Mouse (Mus musculus) heart, postnatal 0 days (tissue): ENCODE data around the gene Kctd10. TPM values are rescaled to one million over a fixed set of nuclear protein-coding genes. Genes with fewer than 3 reads are reported as not detected.

Experiments
- ATAC-seq: fragments of 200-750 bp; cut with Nextera tagmentation; 2 replicates; pipeline ENCODE4 v1.8.0; 2017; ENCODE audit warnings: low read depth, moderate number of reproducible peaks, moderate library complexity; ENCODE audit not compliant: insufficient read depth
- DNase-seq: peaks from one replicate; pipeline ENCODE4 v3.0.0-alpha.2; 2016; ENCODE audit warnings: low spot score
- H3K27ac ChIP-seq: fragments of 300-500 bp; sonication (generic); 2 replicates; pipeline ENCODE4 v1.5.1; 2014; ENCODE audit warnings: low read depth, mild to moderate bottlenecking
- H3K27me3 ChIP-seq: fragments of 300-500 bp; sonication (generic); 2 replicates; pipeline ENCODE4 v1.6.1; 2014; ENCODE audit warnings: low read length, mixed read lengths; ENCODE audit not compliant: control insufficient read depth, insufficient read depth
- H3K36me3 ChIP-seq: fragments of 300-500 bp; sonication (generic); replicated peaks from 2 replicates; pipeline ENCODE4 v1.6.1; 2014; ENCODE audit warnings: low read length, mixed read lengths; ENCODE audit not compliant: control insufficient read depth, insufficient read depth
- H3K4me1 ChIP-seq: fragments of 300-500 bp; sonication (generic); 2 replicates; pipeline ENCODE4 v1.6.1; 2014; ENCODE audit warnings: antibody characterized with exemption; ENCODE audit not compliant: control insufficient read depth, insufficient read depth
- H3K4me2 ChIP-seq: fragments of 300-500 bp; sonication (generic); 2 replicates; pipeline ENCODE4 v1.6.1; 2014; ENCODE audit warnings: low read depth, mild to moderate bottlenecking, low read length, moderate library complexity
- H3K4me3 ChIP-seq: fragments of 300-500 bp; sonication (generic); 2 replicates; pipeline ENCODE4 v1.5.1; 2014; ENCODE audit warnings: low read depth, low read length
- H3K9ac ChIP-seq: fragments of 300-500 bp; sonication (generic); replicated peaks from 2 replicates; pipeline ENCODE4 v1.6.1; 2014; ENCODE audit warnings: low read depth, low read length, mixed read lengths
- H3K9me3 ChIP-seq: fragments of 300-500 bp; sonication (generic); replicated peaks from 2 replicates; pipeline ENCODE4 v1.6.1; 2016; ENCODE audit warnings: low read length; ENCODE audit not compliant: control insufficient read depth
- CTCF ChIP-seq: IDR thresholded peaks from 2 replicates; pipeline ENCODE4 v1.5.1; 2016; ENCODE audit warnings: antibody characterized with exemption, control low read depth, low read depth
- EP300 ChIP-seq: IDR thresholded peaks from 2 replicates; pipeline ENCODE4 v1.6.1; 2016; ENCODE audit warnings: antibody characterized with exemption, low read depth
- WGBS: fragments of 180-500 bp; shearing (Covaris S2); extraction: QIAGEN DNeasy Blood & Tissue Kit; methylation state at CpG from one replicate; pipeline ENCODE4 v1.1.7; 2014; 5-methylcytosine and 5-hydroxymethylcytosine counted together
- microRNA-seq: library from miRNA; unstranded; fragments of <30 nt; microRNA quantifications from one replicate; pipeline ENCODE4, GENCODE M21; 2016
- polyA plus RNA-seq: library from polyadenylated mRNA; unstranded; fragments of >200 nt; fragmentation: Nextera tagmentation; extraction: Ambion mirVana; gene quantifications from 2 replicates; pipeline ENCODE4 v1.2.1, GENCODE M21; 2015
- total RNA-seq: library from RNA; depleted of rRNA; stranded (reverse); fragments of >200 nt; gene quantifications from 2 replicates; pipeline ENCODE4 v1.2.3, GENCODE M21; 2014; ENCODE audit warnings: low replicate concordance; rRNA removed

The Kctd10 gene
- total and polyA plus RNA-seq, 2 experiments from 2014 or later: 64.2 to 83.4 TPM

DNA sequence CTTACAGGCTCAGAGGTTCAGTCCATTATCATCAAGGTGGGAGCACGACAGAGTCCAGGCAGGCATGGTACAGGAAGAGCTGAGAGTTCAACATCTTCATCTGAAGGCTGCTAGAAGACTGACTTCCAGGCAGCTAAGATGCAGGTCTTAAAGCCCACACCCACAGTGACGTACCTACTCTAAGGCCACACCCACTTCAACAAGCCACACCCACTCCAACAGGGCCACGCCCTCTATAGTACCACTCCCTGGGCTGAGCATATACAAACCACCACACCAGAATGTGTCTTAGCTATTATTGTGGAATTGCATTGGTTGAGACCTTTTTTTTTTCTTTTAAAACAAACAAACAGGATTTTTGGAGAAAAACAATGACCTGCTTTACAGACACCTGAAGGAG lies 34.8 kb downstream of the Kctd10 start:
- Histone ChIP-seq H3K36me3 (no peaks in the 10 kb centered on the region), H3K27ac (no peak overlapping the region), H3K4me1 (no peaks in the 10 kb centered on the region), H3K4me3 (no peak overlapping the region), H3K9ac (no peak overlapping the region), H3K27me3 (no peaks in the 10 kb centered on the region), H3K4me2 (no peak overlapping the region), H3K9me3 (no peaks in the 10 kb centered on the region)
- DNase-seq (no peak), ATAC-seq (no peak)
- TF ChIP-seq EP300 (no peak), CTCF (no peak)
- 61% methylated on average over 3 of the region's 3 CpGs for WGBS

DNA sequence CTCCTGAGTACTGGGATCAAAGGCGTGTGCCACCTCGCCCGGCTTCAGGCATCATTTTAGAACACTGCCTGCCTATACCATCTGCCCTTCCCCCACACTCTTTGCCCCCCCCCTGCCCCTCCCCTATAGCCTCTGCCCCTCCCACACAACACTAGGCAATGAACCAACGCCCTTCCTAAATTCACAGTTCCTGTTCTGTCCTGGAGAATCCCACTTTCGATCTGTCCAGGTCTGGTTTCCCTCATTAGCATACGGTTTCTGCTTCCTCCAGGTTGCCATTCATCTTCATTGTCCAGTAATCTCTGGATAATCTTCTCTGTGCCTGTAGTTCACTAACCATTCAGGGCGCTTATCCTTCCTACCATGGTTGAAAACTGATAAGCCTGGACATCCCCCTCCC lies 36.7 kb downstream of the Kctd10 start:
- Histone ChIP-seq H3K9me3 (no peaks in the 10 kb centered on the region), H3K4me2 (no peak overlapping the region), H3K4me1 (no peaks in the 10 kb centered on the region), H3K36me3 (no peaks in the 10 kb centered on the region), H3K9ac (no peak overlapping the region), H3K27ac (no peak overlapping the region), H3K27me3 (no peaks in the 10 kb centered on the region), H3K4me3 (no peak overlapping the region)
- 82% methylated on average over 7 of the region's 7 CpGs for WGBS
- DNase-seq (no peak), ATAC-seq (no peak)
- TF ChIP-seq EP300 (no peak), CTCF (no peak)

- H3K27me3 ChIP-seq: no peaks in the 10 kb centered on the region
- DNase-seq: no peak
- no peaks in the 10 kb centered on the region for H3K36me3 ChIP-seq
- no peak for TF ChIP-seq EP300
- TF ChIP-seq CTCF: no peak
- no peak overlapping the region for H3K4me2 ChIP-seq
- H3K9me3 ChIP-seq: no peaks in the 10 kb centered on the region
- ATAC-seq: no peak
- no peaks in the 10 kb centered on the region for H3K4me1 ChIP-seq
- WGBS: 65% methylated on average over 5 of the region's 5 CpGs
- no peak overlapping the region for H3K9ac ChIP-seq
- no peak overlapping the region for H3K4me3 ChIP-seq
- no peak overlapping the region for H3K27ac ChIP-seq
Measured at GRCm38 (mm10) chr5:114342996-114343395, 37.3 kb downstream of the Kctd10 start.

- ATAC-seq (no peak), DNase-seq (peak; percentile 37)
- no peaks in the 10 kb centered on the region for H3K9me3 ChIP-seq
- no peak for TF ChIP-seq EP300
- TF ChIP-seq CTCF: peak; percentile 38
- H3K9ac ChIP-seq: no peak overlapping the region
- H3K36me3 ChIP-seq: no peaks in the 10 kb centered on the region
- WGBS: 20% methylated on average over 16 of the region's 16 CpGs
- no peaks in the 10 kb centered on the region for H3K4me1 ChIP-seq
- H3K27ac ChIP-seq: no peak overlapping the region
- no peak overlapping the region for H3K4me3 ChIP-seq
- H3K27me3 ChIP-seq: 0 out of 2 replicates have a peak, but pooled peaks cover 4% of the 10 kb centered on the region
- no peak overlapping the region for H3K4me2 ChIP-seq
Measured at GRCm38 (mm10) chr5:114323791-114324507, 56.4 kb downstream of the Kctd10 start.

- ATAC-seq (no peak), DNase-seq (no peak)
- H3K4me1 ChIP-seq: no peaks in the 10 kb centered on the region
- H3K27ac ChIP-seq: no peak overlapping the region
- TF ChIP-seq CTCF (no peak), EP300 (no peak)
- 0 out of 2 replicates have a peak, but pooled peaks cover 4% of the 10 kb centered on the region for H3K27me3 ChIP-seq
- no peaks in the 10 kb centered on the region for H3K36me3 ChIP-seq
- no peaks in the 10 kb centered on the region for H3K9me3 ChIP-seq
- no peak overlapping the region for H3K4me2 ChIP-seq
- H3K4me3 ChIP-seq: no peak overlapping the region
- WGBS: 52% methylated on average over 25 of the region's 25 CpGs
- no peak overlapping the region for H3K9ac ChIP-seq
Measured at GRCm38 (mm10) chr5:114323105-114323790, 57.1 kb downstream of the Kctd10 start.

Small RNAs within 50 kb of the gene (microRNA-seq; reads per million reads assigned to microRNA genes)
- gene Mir7027: not detected

Other genes starting within 250 kb of the Kctd10 start
- 50.7 and 70.1 TPM in 2 replicates for gene Acacb, start 234.0 kb downstream of the Kctd10 start, total RNA-seq
- 15.3 and 17.5 TPM in 2 replicates for gene Acacb, start 234.0 kb downstream of the Kctd10 start, polyA plus RNA-seq
- gene Foxn4, start 106.7 kb downstream of the Kctd10 start, total RNA-seq: not detected in 2 replicates
- not detected in 2 replicates for gene Foxn4, start 106.7 kb downstream of the Kctd10 start, polyA plus RNA-seq
- gene Myo1h, start 91.3 kb downstream of the Kctd10 start, total RNA-seq: 5.9 TPM in 1 of 2 replicates, not detected in the other
- gene Myo1h, start 91.3 kb downstream of the Kctd10 start, polyA plus RNA-seq: 0.53 and 0.63 TPM in 2 replicates
- 57.7 and 72.1 TPM in 2 replicates for gene Ube3b, start 99 bp upstream of the Kctd10 start, total RNA-seq
- 28.2 and 30.5 TPM in 2 replicates for gene Ube3b, start 99 bp upstream of the Kctd10 start, polyA plus RNA-seq
- gene Mmab, start 63.6 kb upstream of the Kctd10 start, total RNA-seq: 14.0 and 19.7 TPM in 2 replicates
- 17.0 and 18.3 TPM in 2 replicates for gene Mmab, start 63.6 kb upstream of the Kctd10 start, polyA plus RNA-seq
- gene Mvk, start 63.8 kb upstream of the Kctd10 start, total RNA-seq: 22.2 and 24.6 TPM in 2 replicates
- 12.6 and 13.3 TPM in 2 replicates for gene Mvk, start 63.8 kb upstream of the Kctd10 start, polyA plus RNA-seq
- gene Fam222a, start 187.5 kb upstream of the Kctd10 start, total RNA-seq: 0.97 and 5.0 TPM in 2 replicates
- 0.97 and 1.3 TPM in 2 replicates for gene Fam222a, start 187.5 kb upstream of the Kctd10 start, polyA plus RNA-seq